Mouse (Mus musculus) liver, adult 2 months (tissue): ENCODE data around the gene Zc3h12a.

Experiments used
- CTCF ChIP-seq: fragments of 200-500 bp; IDR thresholded peaks from 2 replicates; pipeline ENCODE4 v1.5.1; 2011; ENCODE audit warnings: low read depth, low read length, control low read depth
- POLR2A ChIP-seq: fragments of 200-500 bp; IDR thresholded peaks from 2 replicates; pipeline ENCODE4 v1.6.1; 2011; ENCODE audit warnings: low read length, control low read depth; ENCODE audit not compliant: insufficient read depth; ENCODE audit errors: extremely low read depth

- TF ChIP-seq CTCF (no peak), POLR2A (no peak)
These were observed 45.1 kb upstream of the Zc3h12a start for GRCm38 (mm10) chr4:125172736-125173135.
